Mouse (Mus musculus): ENCODE data around the gene Nell2.

GRCm38 (mm10) chr15:95410213-95410843 is 118.0 kb downstream of the Nell2 start:
- no peak for TF ChIP-seq E2F4 (IDR thresholded peaks at IDR 0.05; ENCODE audit: insufficient replicate concordance, low read depth, low read length)
- TF ChIP-seq ETS1 (conservative IDR thresholded peaks at IDR 0.05; ENCODE audit: low read depth, low read length), result no peak
- TF ChIP-seq POLR2AphosphoS2 (IDR thresholded peaks at IDR 0.05; ENCODE audit: low read depth, low read length), result no peak
- TF ChIP-seq CTCF (conservative IDR thresholded peaks at IDR 0.05 in 1 of 2, IDR thresholded peaks at IDR 0.05 in 1 of 2; ENCODE audit: low read depth in 2 of 2, low read length in 2 of 2), result no peak
- no peak for TF ChIP-seq SIN3A (IDR thresholded peaks at IDR 0.05; ENCODE audit: low read length)
- TF ChIP-seq EP300 (IDR thresholded peaks at IDR 0.05; ENCODE audit: low read length), result no peak
- no peak for TF ChIP-seq UBTF (IDR thresholded peaks at IDR 0.05; ENCODE audit: low read depth, low read length)
- TF ChIP-seq POLR2A (IDR thresholded peaks at IDR 0.05; ENCODE audit: low read depth, low read length), result no peak
- no peak for TF ChIP-seq SMC3 (IDR thresholded peaks at IDR 0.05; ENCODE audit: low read depth, low read length)

Data from CH12.LX (cell line).